Comparison of ENCODE assay signal across 8 mouse cellular contexts in the genomic region with DNA sequence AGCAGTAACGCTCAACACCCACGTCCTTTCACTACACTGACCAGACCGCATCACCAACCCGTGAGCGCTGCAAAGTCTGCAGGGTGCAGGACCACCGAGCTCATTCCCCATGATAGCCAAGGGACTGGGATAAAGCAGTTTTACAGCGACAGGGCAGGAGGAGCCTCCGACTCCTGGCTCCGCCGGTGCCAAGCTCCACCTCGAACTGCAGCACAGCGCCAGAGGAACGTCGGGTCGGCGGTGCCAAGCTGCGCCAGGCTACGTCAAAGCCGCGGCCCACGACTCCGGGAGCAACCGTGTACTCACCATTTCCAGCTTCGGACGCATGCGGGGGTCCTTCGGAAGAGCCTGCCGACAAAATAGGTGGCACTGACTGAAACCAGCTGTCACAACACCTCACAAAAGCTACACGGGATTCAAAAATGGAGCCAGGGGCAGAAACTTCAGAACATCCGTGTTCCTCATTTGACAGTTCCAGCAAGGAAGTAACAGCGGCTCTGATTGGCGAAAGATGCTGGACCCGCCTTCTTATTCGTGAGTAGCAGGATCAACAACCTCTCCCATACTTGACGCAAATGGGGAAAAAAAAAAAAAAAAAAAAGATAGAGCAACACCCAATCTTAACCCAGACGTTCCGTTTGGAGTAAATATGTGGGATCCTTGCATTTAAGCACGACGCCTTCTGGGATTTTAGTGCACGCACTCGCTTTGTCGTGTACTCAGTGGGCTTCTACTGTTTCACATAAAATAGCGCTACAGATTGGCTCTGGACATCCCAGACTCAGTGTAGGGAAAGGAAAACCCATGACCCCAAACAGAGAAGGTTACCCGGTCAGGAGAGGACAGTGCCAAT. TPM values are rescaled to one million over a fixed set of nuclear protein-coding genes. Genes with fewer than 3 reads are reported as not detected.
A peak's percentile ranks its signal among the peaks of the same experiment; 100 is the strongest.
DNase-seq lines count a peak whose midpoint lies in the region; ATAC-seq lines count a peak whose summit lies in the region.

A gene (minus strand): TSS at position 460 of the 853 bp plus-strand sequence.

- peak within 1 kb of the TSS; percentile 89 for H3K4me3 ChIP-seq in intestine, embryonic 14.5 days (ENCODE audit: low read depth, low read length)

- peak within 1 kb of the TSS; percentile 62 for H3K27ac ChIP-seq in intestine, embryonic 14.5 days (ENCODE audit: low read depth)

- H3K9ac ChIP-seq in intestine, embryonic 14.5 days (ENCODE audit: low read length), result peak within 1 kb of the TSS; percentile 77

- peak within 1 kb of the TSS; percentile 72 for H3K4me2 ChIP-seq in intestine, embryonic 14.5 days (ENCODE audit: low read length)

- intact Hi-C loops in left cerebral cortex, postnatal 14 days (cut with DNase I), result no loop called here

- peak; percentile 64 to 69 for DNase-seq in adrenal gland, adult 18-20 months (ENCODE audit: low spot score in 2 of 2)
- DNase-seq in embryo, embryonic 11 days, result peak; percentile 93
- DNase-seq in gastrocnemius, postnatal 25 days, result peak; percentile 89
- DNase-seq in intestine, embryonic 14.5 days (ENCODE audit: low spot score), result peak; percentile 92
- peak; percentile 92 to 98 for DNase-seq in left cerebral cortex, postnatal 14 days (ENCODE audit: low spot score in 2 of 2)
- DNase-seq in mesoderm, embryonic 11.5 days (ENCODE audit: low read depth, low spot score), result peak; percentile 94
- peak; percentile 90 to 94 for DNase-seq in right cerebral cortex, postnatal 36 days (ENCODE audit: low spot score in 2 of 2)
- DNase-seq in yolk sac, embryonic 10.5 days (ENCODE audit: low spot score), result peak; percentile 92

- under 1% methylated on average over 44 of the region's 44 CpGs for WGBS in intestine, embryonic 14.5 days

- no peaks in the 10 kb centered on the region for H3K36me3 ChIP-seq in intestine, embryonic 14.5 days (ENCODE audit: control insufficient read depth, insufficient read depth, low read length)

- ATAC-seq in intestine, embryonic 14.5 days (replicated peaks; ENCODE audit: low FRiP score, low TSS enrichment, low read depth), result peak; percentile 94

- H3K27me3 ChIP-seq in intestine, embryonic 14.5 days (replicated peaks; ENCODE audit: control insufficient read depth, insufficient read depth, low read length), result no peaks in the 10 kb centered on the region

- peaks cover 4% of the 10 kb centered on the region; the same call in 1 of the 2 replicates for H3K4me1 ChIP-seq in intestine, embryonic 14.5 days (replicated peaks; ENCODE audit: control insufficient read depth, insufficient read depth, low read length)

- no peaks in the 10 kb centered on the region for H3K9me3 ChIP-seq in intestine, embryonic 14.5 days (ENCODE audit: control insufficient read depth, low read length)

RNA-seq across cellular contexts. Expression of the gene that starts here (rescaled TPM):
- 1 to 10 TPM; 5.4 to 5.8 TPM for total RNA-seq in adrenal gland, adult 18-20 months (2021)
- total RNA-seq in gastrocnemius, postnatal 25 days (2021), result 1 to 10 TPM; 3.3 to 4.7 TPM
- polyA plus RNA-seq in intestine, embryonic 14.5 days (2014; fragmentation: Nextera tagmentation; extraction: Ambion mirVana), result 15.0 and 16.7 TPM in 2 replicates
- 1 to 10 TPM; 7.3 to 7.6 TPM for total RNA-seq in left cerebral cortex, postnatal 14 days (2021)

Comparison
In these comparisons a context has a peak if more than half of its experiments do, and no peak if none do; other contexts are left out.
1. Peak in every context shown above with its lines: DNase-seq, ATAC-seq, H3K4me3 ChIP-seq and H3K27ac ChIP-seq.